35 mouse cellular contexts compared by ENCODE assay signal in the genomic region with DNA sequence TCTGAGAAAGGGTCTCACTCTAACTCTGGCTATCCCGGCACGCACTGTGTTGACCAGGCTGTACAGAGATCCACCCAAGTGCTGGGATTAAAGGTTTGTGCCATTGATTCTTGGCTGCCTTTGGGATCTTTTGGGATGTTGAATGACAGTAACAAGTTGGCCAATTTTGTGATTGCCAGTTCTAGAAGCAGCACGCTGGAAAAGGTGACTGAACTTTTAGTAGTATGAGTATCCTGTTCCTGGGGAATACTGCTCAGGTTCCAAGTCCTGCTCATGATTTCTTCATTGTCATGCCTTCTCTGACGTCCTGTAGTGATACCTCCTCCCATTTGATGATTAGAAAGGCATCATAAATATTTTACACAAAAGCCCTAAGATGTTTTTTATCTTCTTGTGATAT.
"Had no signal": no experiment of that assay in that cellular context is flagged by ENCODE, and none has a peak within 500 bp of the region (broad histone marks: within the 10 kb centered on the region; RNA-seq: fewer than 3 reads in every experiment).

No protein-coding gene starts in this region.

- H3K9me3 ChIP-seq: heart, embryonic 10.5 days; heart, embryonic 12.5 days; heart, embryonic 13.5 days; heart, embryonic 15.5 days; hindbrain, embryonic 10.5 days; hindbrain, embryonic 12.5 days; hindbrain, embryonic 13.5 days; hindbrain, embryonic 15.5 days; intestine, embryonic 15.5 days; kidney, embryonic 15.5 days had no signal

- ATAC-seq: hindbrain, embryonic 16.5 days; hindbrain, postnatal 0 days; inflammation-experienced regulatory T-cells, adult 6 months; intestine, embryonic 15.5 days; intestine, embryonic 16.5 days; intestine, postnatal 0 days had no signal

- H3K4me2 ChIP-seq: heart, embryonic 11.5 days; heart, embryonic 12.5 days; heart, embryonic 13.5 days; heart, embryonic 15.5 days; hindbrain, embryonic 12.5 days; hindbrain, embryonic 13.5 days; hindbrain, embryonic 14.5 days; hindbrain, embryonic 15.5 days; intestine, embryonic 15.5 days; kidney, embryonic 15.5 days had no signal

- H3K4me1 ChIP-seq: heart, embryonic 10.5 days; heart, embryonic 12.5 days; heart, embryonic 15.5 days; hindbrain, embryonic 10.5 days; hindbrain, embryonic 12.5 days; hindbrain, embryonic 13.5 days; hindbrain, embryonic 15.5 days; intestine, embryonic 15.5 days; kidney, embryonic 15.5 days had no signal

- H3K4me3 ChIP-seq: heart, embryonic 10.5 days; heart, embryonic 12.5 days; heart, embryonic 13.5 days; heart, embryonic 15.5 days; hindbrain, embryonic 10.5 days; hindbrain, embryonic 12.5 days; hindbrain, embryonic 13.5 days; hindbrain, embryonic 15.5 days; intestine, embryonic 15.5 days; kidney, embryonic 15.5 days; layer of hippocampus, adult 2 months had no signal

- H3K27me3 ChIP-seq: heart, embryonic 12.5 days; heart, embryonic 13.5 days; heart, embryonic 15.5 days; hindbrain, embryonic 12.5 days; hindbrain, embryonic 13.5 days; hindbrain, embryonic 15.5 days; intestine, embryonic 15.5 days; kidney, embryonic 15.5 days had no signal

- H3K36me3 ChIP-seq: heart, embryonic 10.5 days; heart, embryonic 15.5 days; hindbrain, embryonic 10.5 days; hindbrain, embryonic 12.5 days; hindbrain, embryonic 13.5 days; hindbrain, embryonic 15.5 days; intestine, embryonic 15.5 days; kidney, embryonic 15.5 days had no signal

- H3K9ac ChIP-seq: heart, embryonic 12.5 days; heart, embryonic 13.5 days; heart, embryonic 15.5 days; hindbrain, embryonic 12.5 days; hindbrain, embryonic 13.5 days; hindbrain, embryonic 14.5 days; hindbrain, embryonic 15.5 days; intestine, embryonic 15.5 days; kidney, embryonic 15.5 days had no signal

- DNase-seq: heart, postnatal 10 days; heart, postnatal 14 days; heart, postnatal 36 days; heart, postnatal 4 days; kidney, adult 11 months; kidney, adult 18-20 months; kidney, adult 2 months; kidney, adult 8-10 months; kidney, adult 9 months; kidney, postnatal 10 days; kidney, postnatal 14 days; kidney, postnatal 25 days; kidney, postnatal 36 days; kidney, postnatal 4 days; layer of hippocampus, adult 9-11 months; layer of hippocampus, postnatal 36 days had no signal

- H3K27ac ChIP-seq: heart, embryonic 10.5 days; heart, embryonic 13.5 days; heart, embryonic 15.5 days; hindbrain, embryonic 10.5 days; hindbrain, embryonic 12.5 days; hindbrain, embryonic 13.5 days; hindbrain, embryonic 14.5 days; hindbrain, embryonic 15.5 days; hindbrain, postnatal 0 days; intestine, embryonic 15.5 days; kidney, embryonic 15.5 days; kidney, postnatal 0 days; layer of hippocampus, adult 2 months had no signal
